Mouse (Mus musculus) intestine, embryonic 16.5 days (tissue): ENCODE results near the gene Prpf8. TPM values are rescaled to one million over a fixed set of nuclear protein-coding genes. Genes with fewer than 3 reads are reported as not detected.

Experiments
- ATAC-seq: fragments of 200-750 bp; cut with Nextera tagmentation; 2 replicates; pipeline ENCODE4 v1.8.0; 2017; ENCODE audit warnings: moderate TSS enrichment, moderate library complexity
- H3K27ac ChIP-seq: fragments of 300-500 bp; sonication (generic); 2 replicates; pipeline ENCODE4 v1.5.1; 2014; ENCODE audit warnings: mild to moderate bottlenecking, low read length
- H3K27me3 ChIP-seq: fragments of 300-500 bp; sonication (generic); replicated peaks from 2 replicates; pipeline ENCODE4 v1.6.1; 2014; ENCODE audit warnings: low read length, control low read depth, mixed read lengths; ENCODE audit not compliant: control insufficient read depth, insufficient read depth
- H3K36me3 ChIP-seq: fragments of 300-500 bp; sonication (generic); 2 replicates; pipeline ENCODE4 v1.6.1; 2014; ENCODE audit warnings: low read length, control low read depth; ENCODE audit not compliant: control insufficient read depth, insufficient read depth
- H3K4me1 ChIP-seq: fragments of 300-500 bp; sonication (generic); 2 replicates; pipeline ENCODE4 v1.6.1; 2014; ENCODE audit warnings: low read length, control low read depth, mixed read lengths; ENCODE audit not compliant: control insufficient read depth, insufficient read depth
- H3K4me2 ChIP-seq: fragments of 300-500 bp; sonication (generic); 2 replicates; pipeline ENCODE4 v1.6.1; 2014; ENCODE audit warnings: low read depth, low read length, control low read depth
- H3K4me3 ChIP-seq: fragments of 300-500 bp; sonication (generic); 2 replicates; pipeline ENCODE4 v1.5.1; 2014; ENCODE audit warnings: mild to moderate bottlenecking, low read length
- H3K9ac ChIP-seq: fragments of 300-500 bp; sonication (generic); 2 replicates; pipeline ENCODE4 v1.6.1; 2014; ENCODE audit warnings: low read depth, low read length
- H3K9me3 ChIP-seq: fragments of 300-500 bp; sonication (generic); 2 replicates; pipeline ENCODE4 v1.6.1; 2016; ENCODE audit warnings: low read length, control low read depth; ENCODE audit not compliant: control insufficient read depth
- WGBS: fragments of 180-500 bp; shearing (Covaris S2); extraction: QIAGEN DNeasy Blood & Tissue Kit; methylation state at CpG from one replicate; pipeline ENCODE4 v1.1.7; 2014; 5-methylcytosine and 5-hydroxymethylcytosine counted together
- polyA plus RNA-seq: library from polyadenylated mRNA; unstranded; fragments of >200 nt; fragmentation: Nextera tagmentation; extraction: Ambion mirVana; gene quantifications from 2 replicates; pipeline ENCODE4 v1.2.1, GENCODE M21; 2015

Gene Prpf8
- polyA plus RNA-seq, 1 experiment from 2014 or later: 34.8 TPM

GRCm38 (mm10) chr11:75509741-75510626 is 23.4 kb downstream of the Prpf8 start, which contains the start of gene Rilp:
Gene Rilp, plus strand, starts transcription at chr11:75510094.
- peak within 1 kb of the TSS; percentile 62 for H3K4me3 ChIP-seq
- H3K36me3 ChIP-seq: peaks cover 15% of the 10 kb centered on the region
- WGBS: 2% methylated on average over 43 of the region's 43 CpGs
- peak within 1 kb of the TSS; percentile 92 for H3K27ac ChIP-seq
- ATAC-seq: peak; percentile 76
- H3K9ac ChIP-seq: peak within 1 kb of the TSS; percentile 83
- H3K4me2 ChIP-seq: peak within 1 kb of the TSS; percentile 98
- peaks cover 19% of the 10 kb centered on the region for H3K4me1 ChIP-seq
- H3K27me3 ChIP-seq: no peaks in the 10 kb centered on the region
- no peaks in the 10 kb centered on the region for H3K9me3 ChIP-seq

- ATAC-seq: peak; percentile 89
- peaks cover 14% of the 10 kb centered on the region for H3K36me3 ChIP-seq
These were observed 24.0 kb downstream of the Prpf8 start for GRCm38 (mm10) chr11:75510627-75510993.

GRCm38 (mm10) chr11:75511213-75511612 is 24.6 kb downstream of the Prpf8 start:
- 73% methylated on average over 6 of the region's 6 CpGs for WGBS
- Histone ChIP-seq H3K4me3 (no peak overlapping the region), H3K9ac (no peak overlapping the region), H3K4me2 (no peak overlapping the region), H3K4me1 (peaks cover 19% of the 10 kb centered on the region), H3K27me3 (no peaks in the 10 kb centered on the region), H3K9me3 (no peaks in the 10 kb centered on the region), H3K36me3 (peaks cover 12% of the 10 kb centered on the region), H3K27ac (no peak overlapping the region)
- no peak for ATAC-seq

More at GRCm38 (mm10) chr11:75510627-75510993, 24.0 kb downstream of the Prpf8 start:
- Histone ChIP-seq H3K4me3 (peak overlapping the region; percentile 62), H3K27ac (peak overlapping the region; percentile 92), H3K27me3 (no peaks in the 10 kb centered on the region), H3K4me2 (peak overlapping the region; percentile 98), H3K4me1 (peaks cover 19% of the 10 kb centered on the region), H3K9me3 (no peaks in the 10 kb centered on the region), H3K9ac (peak overlapping the region; percentile 83)
- 3% methylated on average over 18 of the region's 24 CpGs for WGBS

- H3K4me2 ChIP-seq: no peak overlapping the region
- no peak overlapping the region for H3K9ac ChIP-seq
- no peaks in the 10 kb centered on the region for H3K9me3 ChIP-seq
- H3K27me3 ChIP-seq: no peaks in the 10 kb centered on the region
- H3K27ac ChIP-seq: no peak overlapping the region
- ATAC-seq: no peak
- H3K4me1 ChIP-seq: peaks cover 19% of the 10 kb centered on the region
- peaks cover 12% of the 10 kb centered on the region for H3K36me3 ChIP-seq
- WGBS: 81% methylated on average over 9 of the region's 9 CpGs
- no peak overlapping the region for H3K4me3 ChIP-seq
These were observed 25.8 kb downstream of the Prpf8 start for GRCm38 (mm10) chr11:75512301-75513018.

GRCm38 (mm10) chr11:75513336-75513735 is 26.7 kb downstream of the Prpf8 start, which contains the start of gene Scarf1:
Gene Scarf1, plus strand, starts transcription at chr11:75513540.
- Histone ChIP-seq H3K9ac (no peak within 1 kb of the TSS), H3K27ac (no peak within 1 kb of the TSS), H3K4me2 (no peak within 1 kb of the TSS), H3K4me3 (0 out of 2 replicates have a peak within 1 kb of the TSS, but pooled peaks have one; percentile 7), H3K27me3 (no peaks in the 10 kb centered on the region), H3K36me3 (peaks cover 7% of the 10 kb centered on the region), H3K9me3 (no peaks in the 10 kb centered on the region), H3K4me1 (peaks cover 19% of the 10 kb centered on the region)
- no peak for ATAC-seq
- 62% methylated on average over 8 of the region's 8 CpGs for WGBS

- no peaks in the 10 kb centered on the region for H3K36me3 ChIP-seq
- no peak overlapping the region for H3K4me3 ChIP-seq
- H3K27me3 ChIP-seq: no peaks in the 10 kb centered on the region
- 93% methylated on average over 25 of the region's 25 CpGs for WGBS
- H3K27ac ChIP-seq: no peak overlapping the region
- H3K4me2 ChIP-seq: no peak overlapping the region
- no peaks in the 10 kb centered on the region for H3K9me3 ChIP-seq
- H3K4me1 ChIP-seq: peaks cover 3% of the 10 kb centered on the region; the same call in 1 of the 2 replicates
- ATAC-seq: no peak
- H3K9ac ChIP-seq: no peak overlapping the region
These were observed 28.6 kb downstream of the Prpf8 start for GRCm38 (mm10) chr11:75515186-75515585.

GRCm38 (mm10) chr11:75519834-75520633 is 33.4 kb downstream of the Prpf8 start:
- H3K4me3 ChIP-seq: no peak overlapping the region
- H3K27ac ChIP-seq: no peak overlapping the region
- H3K4me1 ChIP-seq: no peaks in the 10 kb centered on the region
- H3K9me3 ChIP-seq: no peaks in the 10 kb centered on the region
- no peak overlapping the region for H3K4me2 ChIP-seq
- no peaks in the 10 kb centered on the region for H3K36me3 ChIP-seq
- no peak for ATAC-seq
- WGBS: 74% methylated on average over 15 of the region's 15 CpGs
- no peak overlapping the region for H3K9ac ChIP-seq
- H3K27me3 ChIP-seq: no peaks in the 10 kb centered on the region

- ATAC-seq: no peak
- Histone ChIP-seq H3K9ac (no peak overlapping the region), H3K36me3 (no peaks in the 10 kb centered on the region), H3K27me3 (no peaks in the 10 kb centered on the region), H3K4me2 (no peak overlapping the region), H3K4me3 (no peak overlapping the region), H3K4me1 (no peaks in the 10 kb centered on the region), H3K9me3 (no peaks in the 10 kb centered on the region), H3K27ac (no peak overlapping the region)
- 86% methylated on average over 4 of the region's 4 CpGs for WGBS
These were observed 35.0 kb downstream of the Prpf8 start for GRCm38 (mm10) chr11:75521609-75522008.

- ATAC-seq: no peak
- WGBS: 86% methylated on average over 2 of the region's 2 CpGs
These were observed 36.2 kb downstream of the Prpf8 start for GRCm38 (mm10) chr11:75522793-75523192.

More at GRCm38 (mm10) chr11:75522793-75523192, 36.2 kb downstream of the Prpf8 start:
- H3K27ac ChIP-seq: no peak overlapping the region
- no peaks in the 10 kb centered on the region for H3K4me1 ChIP-seq
- no peak overlapping the region for H3K4me2 ChIP-seq
- no peak overlapping the region for H3K4me3 ChIP-seq
- no peak overlapping the region for H3K9ac ChIP-seq
- H3K27me3 ChIP-seq: no peaks in the 10 kb centered on the region
- H3K9me3 ChIP-seq: no peaks in the 10 kb centered on the region
- H3K36me3 ChIP-seq: no peaks in the 10 kb centered on the region
